Mouse (Mus musculus) urinary bladder, adult 2 months (tissue): ENCODE measurements at regions not wholly inside any gene's neighbourhood (a gene's known extent, or its start where the extent isn't known, plus 50 kb on each side); places are given as distances from the start of the nearest gene placed in this dataset.
A peak's percentile ranks its signal among the peaks of the same experiment; 100 is the strongest.
"Not testable (repeated sequence)": the region's sequence is repeated elsewhere in the genome, so short reads cannot be mapped to it uniquely, and the experiment has no call there.

ENCODE experiments used
- DNase-seq: peaks from one replicate; pipeline ENCODE4 v3.0.0; 2022; ENCODE audit warnings: low spot score

GRCm38 (mm10) chr7:137522450-137522849, 85.0 kb downstream of the Glrx3 start:
- no peak for DNase-seq

- DNase-seq: no peak
Observed at GRCm38 (mm10) chr7:137533476-137533875, 96.1 kb downstream of the Glrx3 start.

- no peak for DNase-seq
Observed at GRCm38 (mm10) chr7:137549991-137550390, 112.6 kb downstream of the Glrx3 start.

- DNase-seq: no peak
Observed at GRCm38 (mm10) chr7:137552551-137553198, 115.3 kb downstream of the Glrx3 start.

GRCm38 (mm10) chr7:137555481-137555880, 118.1 kb downstream of the Glrx3 start:
- DNase-seq: no peak

GRCm38 (mm10) chr7:137557439-137557838, 120.0 kb downstream of the Glrx3 start:
- DNase-seq: no peak

- DNase-seq: no peak
Observed at GRCm38 (mm10) chr7:137558871-137559270, 121.5 kb downstream of the Glrx3 start.

- DNase-seq: no peak
Observed at GRCm38 (mm10) chr7:137570199-137570598, 132.8 kb downstream of the Glrx3 start.

- DNase-seq: no peak
Observed at GRCm38 (mm10) chr7:137575491-137575890, 138.1 kb downstream of the Glrx3 start.

- no peak for DNase-seq
Observed at GRCm38 (mm10) chr7:137576251-137576650, 138.8 kb downstream of the Glrx3 start.

GRCm38 (mm10) chr7:137583556-137583955, 146.1 kb downstream of the Glrx3 start:
- DNase-seq: no peak

GRCm38 (mm10) chr7:137584916-137585315, 147.5 kb downstream of the Glrx3 start:
- not testable (repeated sequence) for DNase-seq

- no peak for DNase-seq
Observed at GRCm38 (mm10) chr7:137593570-137593969, 156.2 kb downstream of the Glrx3 start.

GRCm38 (mm10) chr7:137595567-137595966, 158.2 kb downstream of the Glrx3 start:
- DNase-seq: no peak

GRCm38 (mm10) chr7:137596161-137596560, 158.7 kb downstream of the Glrx3 start:
- DNase-seq: no peak

- DNase-seq: peak; percentile 34
Observed at GRCm38 (mm10) chr7:137603039-137603438, 165.6 kb downstream of the Glrx3 start.

GRCm38 (mm10) chr7:137609752-137610151, 172.3 kb downstream of the Glrx3 start:
- DNase-seq: no peak

- DNase-seq: no peak
Observed at GRCm38 (mm10) chr7:137611363-137611762, 173.9 kb downstream of the Glrx3 start.

- no peak for DNase-seq
Observed at GRCm38 (mm10) chr7:137611891-137612522, 174.6 kb downstream of the Glrx3 start.

GRCm38 (mm10) chr7:137618406-137619133, 181.2 kb downstream of the Glrx3 start:
- DNase-seq: no peak

GRCm38 (mm10) chr7:137619286-137619789, 181.9 kb downstream of the Glrx3 start:
- no peak for DNase-seq

GRCm38 (mm10) chr7:137628266-137628665, 190.9 kb downstream of the Glrx3 start:
- no peak for DNase-seq

- DNase-seq: no peak
Observed at GRCm38 (mm10) chr7:137629540-137629939, 192.1 kb downstream of the Glrx3 start.
